Mouse (Mus musculus): ENCODE measurements around the gene Nedd9. TPM values are rescaled to one million over a fixed set of nuclear protein-coding genes. Genes with fewer than 3 reads are reported as not detected.
A peak's percentile ranks its signal among the peaks of the same experiment; 100 is the strongest.

The Nedd9 gene
- total RNA-seq, 4 experiments from 2014 or later = 12.4 to 24.6 (median 17.0) TPM

GRCm38 (mm10) chr13:41456292-41457029 lies 30.7 kb downstream of the Nedd9 start:
- DNase-seq (ENCODE audit: low spot score) = no peak

GRCm38 (mm10) chr13:41453227-41454193 lies 33.7 kb downstream of the Nedd9 start:
- DNase-seq (ENCODE audit: low spot score) = no peak

- DNase-seq (ENCODE audit: low spot score) = no peak
Observed at GRCm38 (mm10) chr13:41450821-41451220, 36.3 kb downstream of the Nedd9 start.

- no peak for DNase-seq (ENCODE audit: low spot score)
Observed at GRCm38 (mm10) chr13:41449211-41449610, 38.0 kb downstream of the Nedd9 start.

GRCm38 (mm10) chr13:41447209-41447608 lies 40.0 kb downstream of the Nedd9 start:
- DNase-seq (ENCODE audit: low spot score) = no peak

GRCm38 (mm10) chr13:41446591-41446990 lies 40.6 kb downstream of the Nedd9 start:
- DNase-seq (ENCODE audit: low spot score) = no peak

- no peak for DNase-seq (ENCODE audit: low spot score)
Observed at GRCm38 (mm10) chr13:41445067-41445808, 41.9 kb downstream of the Nedd9 start.

GRCm38 (mm10) chr13:41444230-41444629 lies 42.9 kb downstream of the Nedd9 start:
- DNase-seq (ENCODE audit: low spot score) = no peak

GRCm38 (mm10) chr13:41442145-41442544 lies 45.0 kb downstream of the Nedd9 start:
- DNase-seq (ENCODE audit: low spot score) = no peak

- DNase-seq (ENCODE audit: low spot score) = no peak
Observed at GRCm38 (mm10) chr13:41440205-41440604, 47.0 kb downstream of the Nedd9 start.

- no peak for DNase-seq (ENCODE audit: low spot score)
Observed at GRCm38 (mm10) chr13:41437390-41437789, 49.8 kb downstream of the Nedd9 start.

GRCm38 (mm10) chr13:41436731-41437130 lies 50.4 kb downstream of the Nedd9 start:
- DNase-seq (ENCODE audit: low spot score) = peak; percentile 45

- DNase-seq (ENCODE audit: low spot score) = no peak
Observed at GRCm38 (mm10) chr13:41433201-41433600, 54.0 kb downstream of the Nedd9 start.

GRCm38 (mm10) chr13:41431795-41432194 lies 55.4 kb downstream of the Nedd9 start:
- no peak for DNase-seq (ENCODE audit: low spot score)

GRCm38 (mm10) chr13:41427046-41427445 lies 60.1 kb downstream of the Nedd9 start:
- DNase-seq (ENCODE audit: low spot score) = no peak

GRCm38 (mm10) chr13:41423463-41424074 lies 63.6 kb downstream of the Nedd9 start:
- no peak for DNase-seq (ENCODE audit: low spot score)

- DNase-seq (ENCODE audit: low spot score) = no peak
Observed at GRCm38 (mm10) chr13:41422581-41422980, 64.6 kb downstream of the Nedd9 start.

GRCm38 (mm10) chr13:41420376-41420775 lies 66.8 kb downstream of the Nedd9 start:
- no peak for DNase-seq (ENCODE audit: low spot score)

GRCm38 (mm10) chr13:41418198-41418869 lies 68.8 kb downstream of the Nedd9 start:
- DNase-seq (ENCODE audit: low spot score) = no peak

GRCm38 (mm10) chr13:41416065-41417016 lies 70.8 kb downstream of the Nedd9 start:
- no peak for DNase-seq (ENCODE audit: low spot score)
